Mouse (Mus musculus) gastrocnemius, adult 18-20 months (tissue): Measurements from ENCODE around the gene Kif5a. TPM values are rescaled to one million over a fixed set of nuclear protein-coding genes. Genes with fewer than 3 reads are reported as not detected.

Source experiments
- DNase-seq: peaks from one replicate; pipeline ENCODE4 v3.0.0; 2021; ENCODE audit warnings: low spot score
- total RNA-seq, 2 experiments: library from RNA; stranded (reverse); gene quantifications; 2 replicates each; pipeline ENCODE4 v1.2.3; 2021

Kif5a gene
- total RNA-seq, 2 experiments from 2014 or later: 0.21 to 0.37 TPM

GRCm38 (mm10) chr10:127178286-127179027, 84.7 kb downstream of the Kif5a start:
- DNase-seq: no peak

GRCm38 (mm10) chr10:127177719-127178118, 85.4 kb downstream of the Kif5a start:
- DNase-seq: peak; percentile 81

GRCm38 (mm10) chr10:127177235-127177634, 85.9 kb downstream of the Kif5a start:
- no peak for DNase-seq

- DNase-seq: no peak
Observed at GRCm38 (mm10) chr10:127176756-127177155, 86.4 kb downstream of the Kif5a start.

- no peak for DNase-seq
Observed at GRCm38 (mm10) chr10:127176228-127176627, 86.9 kb downstream of the Kif5a start.

Other genes with a start within 250 kb of the Kif5a start
- 10 to 100 TPM; 20.4 to 22.4 TPM for gene Tsfm, start 232.5 kb downstream of the Kif5a start, total RNA-seq
- gene Mettl1, start 221.9 kb downstream of the Kif5a start, total RNA-seq: 1 to 10 TPM; 8.6 to 9.1 TPM
- gene Eef1akmt3, start 221.8 kb downstream of the Kif5a start, total RNA-seq: under 1 TPM in 1 of 2 experiments, not detected in 1; 0.09 TPM
- under 1 TPM in 1 of 2 experiments, not detected in 1; 0.19 TPM for gene Cyp27b1, start 215.1 kb downstream of the Kif5a start, total RNA-seq
- 1 to 10 TPM in 1 of 2 experiments, under 1 TPM in 1; 0.39 to 1.0 TPM for gene March9, start 203.2 kb downstream of the Kif5a start, total RNA-seq
- gene Cdk4, start 199.8 kb downstream of the Kif5a start, total RNA-seq: 10 to 100 TPM; 42.2 to 45.6 TPM
- 10 to 100 TPM; 22.4 to 23.4 TPM for gene Tspan31, start 193.1 kb downstream of the Kif5a start, total RNA-seq
- 1 to 10 TPM; 1.3 to 1.7 TPM for gene Agap2, start 188.1 kb downstream of the Kif5a start, total RNA-seq
- 10 to 100 TPM; 11.3 to 13.5 TPM for gene Os9, start 142.2 kb downstream of the Kif5a start, total RNA-seq
- under 1 TPM; 0.39 to 0.93 TPM for gene B4galnt1, start 98.1 kb downstream of the Kif5a start, total RNA-seq
- gene Slc26a10, start 82.7 kb downstream of the Kif5a start, total RNA-seq: 1 to 10 TPM; 1.6 to 2.9 TPM
- 1 to 10 TPM; 7.4 to 9.5 TPM for gene Arhgef25, start 73.3 kb downstream of the Kif5a start, total RNA-seq
- 10 to 100 TPM; 20.0 to 27.3 TPM for gene Dtx3, start 67.6 kb downstream of the Kif5a start, total RNA-seq
- gene Pip4k2c, start 51.8 kb downstream of the Kif5a start, total RNA-seq: 1 to 10 TPM; 7.4 to 8.2 TPM
- gene Dctn2, start 3.0 kb upstream of the Kif5a start, total RNA-seq: 10 to 100 TPM; 96.1 to 97.2 TPM
- 10 to 100 TPM; 14.6 to 15.7 TPM for gene Mbd6, start 25.7 kb upstream of the Kif5a start, total RNA-seq
- gene Mars, start 48.4 kb upstream of the Kif5a start, total RNA-seq: 10 to 100 TPM; 67.5 to 68.8 TPM
- under 1 TPM; 0.46 to 0.83 TPM for gene Arhgap9, start 58.6 kb upstream of the Kif5a start, total RNA-seq
- under 1 TPM; 0.41 to 0.74 TPM for gene Gli1, start 78.6 kb upstream of the Kif5a start, total RNA-seq
- not detected for gene Inhbe, start 91.1 kb upstream of the Kif5a start, total RNA-seq
- gene Inhbc, start 107.1 kb upstream of the Kif5a start, total RNA-seq: not detected
- 100 to 1,000 TPM; 133 to 135 TPM for gene R3hdm2, start 117.0 kb upstream of the Kif5a start, total RNA-seq
- gene Stac3, start 238.3 kb upstream of the Kif5a start, total RNA-seq: 100 to 1,000 TPM; 381 to 402 TPM